Mouse (Mus musculus): Measurements from ENCODE around the gene Otulinl.

DNA sequence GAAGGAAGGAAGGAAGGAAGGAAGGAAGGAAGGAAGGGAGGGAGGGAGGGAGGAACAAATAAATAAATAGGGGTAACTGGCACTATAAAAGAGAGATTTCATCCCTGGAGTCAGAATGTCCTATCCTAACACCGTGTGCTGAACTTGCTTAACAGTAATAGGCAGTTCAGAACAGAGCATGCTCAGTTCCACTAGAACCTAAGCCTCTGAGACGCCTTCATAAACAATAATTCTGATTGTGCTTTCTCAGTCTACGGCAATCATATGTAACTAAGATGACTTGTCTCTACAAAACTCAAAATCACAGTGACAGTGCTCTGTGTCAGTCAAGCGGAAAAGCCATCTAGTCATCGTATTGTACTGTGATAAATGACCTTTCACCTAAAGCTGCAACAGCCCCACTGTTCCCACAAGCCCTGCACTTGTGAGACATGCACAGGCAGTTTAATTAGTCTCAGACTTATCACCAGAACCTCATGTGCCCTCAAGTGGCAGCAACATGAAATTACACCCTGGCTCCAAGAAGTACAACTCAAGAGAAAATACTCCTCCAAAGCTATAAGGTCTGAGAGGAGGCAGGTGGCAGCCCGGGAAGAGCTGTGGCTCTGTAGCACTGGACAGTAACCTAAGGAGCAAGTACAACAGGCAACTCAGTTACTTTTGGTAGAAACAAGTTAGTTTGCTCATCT is 68.7 kb downstream of the Otulinl start:
- TF ChIP-seq CTCF (IDR thresholded peaks at IDR 0.05): peak; percentile 89
- TF ChIP-seq EP300 (IDR thresholded peaks at IDR 0.05): no peak
